9 mouse cellular contexts compared by ENCODE assay signal in genomic region chr6:89000359-89000758, GRCm38 (mm10).
DNase-seq lines count a peak whose midpoint lies in the region; ATAC-seq lines count a peak whose summit lies in the region.
"Had no signal": no experiment of that assay in that cellular context is flagged by ENCODE, and none has a peak within 500 bp of the region (broad histone marks: within the 10 kb centered on the region; RNA-seq: fewer than 3 reads in every experiment).

No protein-coding gene starts in this region.

- no peaks in the 10 kb centered on the region for H3K27me3 ChIP-seq in stomach, embryonic 16.5 days (ENCODE audit: control insufficient read depth, insufficient read depth, low read length)
- H3K27me3 ChIP-seq: embryonic facial prominence, embryonic 12.5 days had no signal

- peak; percentile 20 for DNase-seq in adrenal gland, postnatal 10 days
- DNase-seq in adrenal gland, postnatal 36 days, result no peak
- DNase-seq in spleen, adult 12 weeks (ENCODE audit: low spot score), result peak; percentile 17
- no peak for DNase-seq in spleen, postnatal 4 days (ENCODE audit: low spot score in 2 of 2)
- peak; percentile 53 for DNase-seq in lung, postnatal 25 days (ENCODE audit: low spot score)
- DNase-seq in left cerebral cortex, adult 9 months (ENCODE audit: low spot score in 2 of 2), result no peak
- no peak for DNase-seq in left cerebral cortex, postnatal 36 days (ENCODE audit: low spot score in 2 of 2)

- no peak overlapping the region for H3K4me3 ChIP-seq in stomach, embryonic 16.5 days (replicated peaks; ENCODE audit: low read length)
- H3K4me3 ChIP-seq: embryonic facial prominence, embryonic 12.5 days had no signal

- peak overlapping the region; percentile 36; the same call in 1 of the 2 replicates for H3K9ac ChIP-seq in stomach, embryonic 16.5 days (ENCODE audit: low read length)
- H3K9ac ChIP-seq: embryonic facial prominence, embryonic 12.5 days had no signal

- H3K9me3 ChIP-seq in stomach, embryonic 16.5 days (replicated peaks; ENCODE audit: control insufficient read depth, low read length), result no peaks in the 10 kb centered on the region
- H3K9me3 ChIP-seq: embryonic facial prominence, embryonic 12.5 days had no signal

- peak overlapping the region; percentile 11; the same call in 1 of the 2 replicates for H3K4me2 ChIP-seq in stomach, embryonic 16.5 days (ENCODE audit: low read depth, low read length)
- H3K4me2 ChIP-seq: embryonic facial prominence, embryonic 12.5 days had no signal

- H3K4me1 ChIP-seq in stomach, embryonic 16.5 days (ENCODE audit: control insufficient read depth, insufficient read depth, low read length), result peaks cover 3% of the 10 kb centered on the region; the same call in 1 of the 2 replicates

- intact Hi-C loops in left cerebral cortex, postnatal 36 days (cut with DNase I), result no loop called here

- WGBS in stomach, embryonic 16.5 days, result 21% methylated on average over 14 of the region's 14 CpGs

- ATAC-seq in stomach, embryonic 16.5 days (ENCODE audit: insufficient read depth, low FRiP score), result no peak

- no peak overlapping the region for H3K27ac ChIP-seq in stomach, embryonic 16.5 days (ENCODE audit: low read length)
- H3K27ac ChIP-seq: embryonic facial prominence, embryonic 12.5 days had no signal

- no peaks in the 10 kb centered on the region for H3K36me3 ChIP-seq in stomach, embryonic 16.5 days (ENCODE audit: control insufficient read depth, insufficient read depth, low read length)
- H3K36me3 ChIP-seq: embryonic facial prominence, embryonic 12.5 days had no signal

Comparison
In these comparisons a context has a peak if more than half of its experiments do, and no peak if none do; other contexts are left out.
1. DNase-seq: peak in adrenal gland, postnatal 10 days (single experiment), spleen, adult 12 weeks (single experiment) and lung, postnatal 25 days (single experiment); none in adrenal gland, postnatal 36 days (0 of 2), spleen, postnatal 4 days (0 of 2), left cerebral cortex, adult 9 months (0 of 2) and left cerebral cortex, postnatal 36 days (0 of 2).